Mouse (Mus musculus) lung, adult 2 months (tissue): Measurements from ENCODE around the gene Fabp2. TPM values are rescaled to one million over a fixed set of nuclear protein-coding genes. Genes with fewer than 3 reads are reported as not detected.

Source experiments
- DNase-seq: peaks from one replicate; pipeline ENCODE4 v3.0.0; 2022
- H3K4me1 ChIP-seq: fragments of 200-500 bp; 2 replicates; pipeline ENCODE4 v1.6.1; 2011; ENCODE audit warnings: low read length; ENCODE audit not compliant: control insufficient read depth, insufficient read depth
- H3K4me3 ChIP-seq: fragments of 200-500 bp; replicated peaks from 2 replicates; pipeline ENCODE3; 2011; ENCODE audit warnings: low read depth, mild to moderate bottlenecking, control low read depth, low read length; ENCODE audit errors: extremely low read depth
- CTCF ChIP-seq: fragments of 200-500 bp; IDR thresholded peaks from 2 replicates; pipeline ENCODE4 v1.5.1; 2011; ENCODE audit warnings: mild to moderate bottlenecking, low read length, control low read depth; ENCODE audit not compliant: insufficient read depth
- POLR2A ChIP-seq: fragments of 200-500 bp; IDR thresholded peaks from 2 replicates; pipeline ENCODE4 v1.6.1; 2011; ENCODE audit warnings: low read depth, mild to moderate bottlenecking, control low read depth, low read length, borderline replicate concordance; ENCODE audit errors: extremely low read depth
- WGBS: fragments of 180-500 bp; shearing (Covaris S2); methylation state at CpG from one replicate; pipeline ENCODE4 v1.1.7; 2018; 5-methylcytosine and 5-hydroxymethylcytosine counted together
- polyA plus RNA-seq: library from polyadenylated mRNA; depleted of rRNA; stranded (reverse); fragments of >200 nt; gene quantifications from 2 replicates; pipeline ENCODE4 v1.2.3, GENCODE M21; 2012

The Fabp2 gene
- polyA plus RNA-seq, 1 experiment: not detected

DNA sequence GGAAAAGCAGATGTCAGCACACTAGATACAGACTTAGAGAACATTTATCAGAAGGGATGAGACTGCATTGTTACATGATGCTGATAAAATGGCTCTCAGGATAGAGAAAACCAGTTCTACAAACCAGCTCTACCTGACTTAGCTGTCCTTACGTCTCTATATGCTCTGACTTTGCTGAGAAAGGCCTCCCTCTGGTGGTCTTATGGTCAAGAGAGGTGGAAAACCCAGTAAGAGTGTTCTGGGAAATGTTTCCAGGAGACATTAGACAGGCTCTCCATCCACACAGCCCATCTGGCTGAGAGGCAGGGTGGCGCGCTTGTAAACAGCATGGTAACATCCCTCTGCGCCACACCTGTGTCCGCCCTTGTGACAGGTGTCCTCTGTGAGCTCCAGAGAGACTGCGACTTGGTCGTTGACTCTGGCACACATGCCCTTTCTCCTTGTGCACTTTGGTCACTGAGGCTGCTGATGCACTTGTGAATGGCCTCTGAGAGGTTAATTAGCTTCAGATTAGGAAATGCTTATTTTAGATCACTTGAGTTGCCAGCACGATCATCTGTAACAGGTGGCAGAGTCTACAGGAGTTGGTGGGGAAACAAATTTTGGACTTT lies 16.1 kb upstream of the Fabp2 start:
- 86% methylated on average over 8 of the region's 8 CpGs for WGBS
- Histone ChIP-seq H3K4me1 (no peaks in the 10 kb centered on the region), H3K4me3 (no peak overlapping the region)
- DNase-seq: no peak
- TF ChIP-seq CTCF (no peak), POLR2A (no peak)

DNA sequence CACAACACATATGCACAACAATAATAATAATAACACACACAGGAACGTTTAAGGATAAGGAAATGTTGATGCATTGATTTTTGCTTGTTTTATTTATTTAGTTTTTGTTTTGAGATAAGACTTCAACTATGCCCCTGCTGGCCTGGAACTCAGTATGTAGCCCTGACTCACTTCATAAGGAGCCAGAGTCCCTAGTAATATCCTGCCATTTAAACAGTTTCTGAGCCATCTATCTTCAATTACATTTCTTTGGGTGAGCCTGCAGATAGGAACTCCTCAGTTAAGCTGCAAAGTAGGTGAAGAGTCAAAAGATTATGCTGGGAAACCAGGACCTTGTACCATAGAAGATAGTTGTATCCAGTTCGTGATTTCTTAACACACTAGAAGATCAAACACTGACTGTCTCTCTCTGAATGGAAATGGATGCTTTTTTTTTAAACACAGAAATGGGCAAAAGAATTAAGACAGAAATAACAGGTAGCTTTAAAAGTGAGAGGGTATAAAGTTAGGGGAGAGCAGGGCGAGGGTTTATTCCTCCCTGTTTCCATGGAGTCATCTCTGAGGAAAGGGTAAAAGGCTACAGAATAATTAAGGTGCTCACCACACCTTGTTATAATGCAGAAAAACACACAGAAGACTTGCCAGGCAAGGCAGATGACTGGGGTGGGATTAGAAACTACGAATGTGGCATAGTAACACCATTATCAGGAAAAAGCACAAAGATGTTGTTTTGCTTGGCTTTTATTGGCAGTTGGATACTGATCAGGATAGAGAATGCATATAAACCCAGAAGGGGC lies 7.2 kb upstream of the Fabp2 start:
- no peak for DNase-seq
- no peak overlapping the region for H3K4me3 ChIP-seq
- TF ChIP-seq CTCF (no peak), POLR2A (no peak)
- H3K4me1 ChIP-seq: no peaks in the 10 kb centered on the region; the same call in 1 of the 2 replicates
- 56% methylated on average over 4 of the region's 4 CpGs for WGBS

DNA sequence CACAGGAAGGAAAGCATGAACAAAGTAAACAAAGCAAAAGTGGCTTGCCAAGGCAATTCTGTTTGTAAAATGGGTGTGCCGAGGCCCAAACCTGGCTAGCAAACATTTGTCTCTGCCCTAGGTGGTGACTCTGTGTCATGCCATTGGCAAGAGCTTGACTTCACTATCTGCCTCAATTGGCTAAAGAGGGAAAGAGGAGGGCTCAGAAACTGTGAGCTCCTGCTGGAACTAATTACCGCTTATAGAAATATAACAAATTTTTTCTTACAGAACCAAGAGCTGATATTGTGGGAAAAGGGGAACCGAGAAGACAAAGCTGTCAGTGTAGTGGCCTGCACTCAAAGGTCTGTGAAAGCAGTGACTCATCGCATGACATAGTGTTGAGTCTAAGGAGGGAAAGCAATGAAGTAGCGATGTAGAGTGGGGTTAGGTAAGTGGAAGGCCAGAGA lies 6.5 kb upstream of the Fabp2 start:
- 51% methylated on average over 5 of the region's 5 CpGs for WGBS
- DNase-seq: peak; percentile 10
- TF ChIP-seq CTCF (no peak), POLR2A (no peak)

GRCm38 (mm10) chr3:122895189-122895731 lies 388 bp downstream of the Fabp2 start:
- no peak for DNase-seq
- TF ChIP-seq CTCF (no peak), POLR2A (no peak)
- H3K4me1 ChIP-seq: no peaks in the 10 kb centered on the region
- no peak overlapping the region for H3K4me3 ChIP-seq
- WGBS: 55% methylated on average over 11 of the region's 11 CpGs

More for the DNA sequence above, 6.5 kb upstream of the Fabp2 start:
- Histone ChIP-seq H3K4me1 (no peaks in the 10 kb centered on the region; the same call in 1 of the 2 replicates), H3K4me3 (no peak overlapping the region)

- WGBS: 53% methylated on average over 6 of the region's 6 CpGs
- no peak for TF ChIP-seq POLR2A
- TF ChIP-seq CTCF: no peak
- DNase-seq: no peak
- Histone ChIP-seq H3K4me1 (no peaks in the 10 kb centered on the region), H3K4me3 (no peak overlapping the region)
These were observed 3.4 kb downstream of the Fabp2 start for GRCm38 (mm10) chr3:122898254-122898653.

DNA sequence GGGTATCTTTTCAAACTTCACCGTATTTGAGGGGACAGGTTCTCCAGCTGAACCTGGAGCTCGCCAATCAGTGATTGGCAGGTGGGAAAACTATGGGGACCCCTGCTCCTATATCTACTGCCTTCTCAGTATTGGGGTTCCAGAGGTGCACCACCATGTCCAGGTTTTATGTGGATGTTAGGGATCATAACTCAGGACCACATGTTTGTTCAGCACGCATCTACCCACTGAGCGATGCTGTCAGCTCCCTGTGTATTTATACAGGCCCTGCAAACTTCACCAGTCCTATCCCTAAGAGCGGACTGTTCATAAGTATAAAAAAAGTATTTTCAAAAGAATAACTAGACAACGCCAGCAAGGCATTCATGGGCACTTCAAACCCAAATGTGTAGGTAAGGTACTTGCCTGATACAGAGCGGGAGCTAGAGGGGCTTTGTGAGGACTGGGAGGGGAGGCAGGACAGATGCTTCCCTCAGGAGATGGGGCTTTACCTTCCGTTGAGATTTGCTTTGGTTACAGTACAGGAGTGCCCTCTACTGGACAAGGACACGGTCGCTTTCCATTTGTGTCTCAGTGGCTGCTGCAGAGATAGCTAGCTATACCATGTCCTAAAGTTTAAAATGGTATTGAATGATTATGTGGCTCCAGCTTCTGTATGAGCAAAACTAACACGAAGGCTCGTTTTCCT lies 9.0 kb downstream of the Fabp2 start:
- 39% methylated on average over 12 of the region's 12 CpGs for WGBS
- Histone ChIP-seq H3K4me3 (no peak overlapping the region), H3K4me1 (no peaks in the 10 kb centered on the region)
- peak; percentile 13 for DNase-seq
- TF ChIP-seq POLR2A: no peak
- peak; percentile 72 for TF ChIP-seq CTCF

DNA sequence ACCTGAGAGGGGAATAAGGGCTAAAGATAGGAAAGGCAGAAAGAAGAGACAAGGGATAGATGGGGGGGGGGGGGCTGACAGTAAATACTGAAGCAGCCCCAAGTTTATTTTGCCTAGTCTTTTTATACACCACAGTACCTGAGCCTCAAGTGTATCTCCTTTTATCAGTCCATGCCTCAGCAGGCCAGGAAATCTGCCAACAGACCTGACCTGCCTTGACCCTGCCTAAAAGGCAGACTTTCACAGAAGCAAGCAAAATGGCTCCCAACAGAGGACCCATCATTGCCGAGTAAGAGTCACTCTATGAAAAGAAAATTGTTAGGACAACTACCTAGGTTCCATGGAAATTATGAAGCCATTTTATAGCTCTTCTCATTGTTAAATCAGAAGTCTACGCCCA lies 13.0 kb downstream of the Fabp2 start:
- Histone ChIP-seq H3K4me3 (no peak overlapping the region), H3K4me1 (no peaks in the 10 kb centered on the region)
- WGBS: 83% methylated on average over 2 of the region's 2 CpGs
- TF ChIP-seq CTCF (no peak), POLR2A (no peak)
- DNase-seq: no peak

- 70% methylated on average over 5 of the region's 5 CpGs for WGBS
- Histone ChIP-seq H3K4me3 (no peak overlapping the region), H3K4me1 (no peaks in the 10 kb centered on the region)
- no peak for DNase-seq
- TF ChIP-seq CTCF: no peak
- no peak for TF ChIP-seq POLR2A
These were observed 20.6 kb downstream of the Fabp2 start for GRCm38 (mm10) chr3:122915493-122915892.

DNA sequence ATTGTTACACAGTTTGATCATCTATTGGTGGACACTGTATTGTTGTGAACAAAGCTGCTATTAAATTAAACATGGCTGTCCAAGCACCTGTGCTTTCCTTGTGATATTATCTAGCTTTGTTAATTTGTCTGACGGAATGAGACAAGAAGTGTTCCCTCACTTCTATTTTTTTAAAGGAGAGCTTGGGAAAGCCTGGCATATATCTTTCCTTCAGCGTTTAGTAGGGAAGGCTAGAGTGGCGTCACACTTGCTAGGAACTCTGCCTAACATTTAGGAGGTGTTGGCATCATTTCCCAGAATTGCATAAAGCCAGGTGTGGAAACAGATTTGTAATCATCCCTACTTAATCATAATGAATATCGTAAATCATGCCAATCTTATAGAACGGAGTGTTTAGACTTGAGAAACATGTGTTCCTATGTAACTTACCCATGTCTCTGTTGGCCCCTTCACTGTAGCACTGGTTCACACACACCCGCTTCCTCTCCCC lies 21.4 kb downstream of the Fabp2 start:
- no peaks in the 10 kb centered on the region for H3K4me1 ChIP-seq
- TF ChIP-seq CTCF (no peak), POLR2A (no peak)
- H3K4me3 ChIP-seq: no peak overlapping the region
- 77% methylated on average over 6 of the region's 6 CpGs for WGBS
- no peak for DNase-seq
